Mouse (Mus musculus): ENCODE data around the gene Rnft1.

- TF ChIP-seq CTCF (IDR thresholded peaks at IDR 0.05) = no peak
- no peak for TF ChIP-seq EP300 (IDR thresholded peaks at IDR 0.05)
Observed at GRCm38 (mm10) chr11:86539716-86540475, 55.4 kb downstream of the Rnft1 start.
